Mouse (Mus musculus): ENCODE results near the gene Rdx. TPM values are rescaled to one million over a fixed set of nuclear protein-coding genes. Genes with fewer than 3 reads are reported as not detected.

Rdx gene
- polyA plus RNA-seq, 1 experiment from 2014 or later, result 62.6 TPM

- H3K4me1 ChIP-seq (ENCODE audit: control insufficient read depth, insufficient read depth, low read length), result no peaks in the 10 kb centered on the region
- no peaks in the 10 kb centered on the region for H3K9me3 ChIP-seq (replicated peaks; ENCODE audit: control insufficient read depth, low read length, poor library complexity, severe bottlenecking)
- ATAC-seq, result no peak
- H3K9ac ChIP-seq (ENCODE audit: low read depth, low read length), result no peak overlapping the region
- H3K36me3 ChIP-seq (ENCODE audit: control insufficient read depth, insufficient read depth, low read length), result peaks cover 20% of the 10 kb centered on the region
- H3K4me2 ChIP-seq (ENCODE audit: low read length), result no peak overlapping the region
- H3K27ac ChIP-seq (ENCODE audit: low read length), result no peak overlapping the region
- no peak overlapping the region for H3K4me3 ChIP-seq (ENCODE audit: low read depth, low read length)
- no peaks in the 10 kb centered on the region for H3K27me3 ChIP-seq (ENCODE audit: control insufficient read depth, insufficient read depth, low read depth, low read length)
- 91% methylated on average over 5 of the region's 5 CpGs for WGBS
These were observed 66.1 kb downstream of the Rdx start for GRCm38 (mm10) chr9:52113091-52113490.

GRCm38 (mm10) chr9:52119212-52119611 is 72.2 kb downstream of the Rdx start:
- WGBS, result 92% methylated on average over 4 of the region's 4 CpGs
- H3K4me3 ChIP-seq (ENCODE audit: low read depth, low read length), result no peak overlapping the region
- peaks cover 22% of the 10 kb centered on the region for H3K36me3 ChIP-seq (ENCODE audit: control insufficient read depth, insufficient read depth, low read length)
- no peaks in the 10 kb centered on the region for H3K9me3 ChIP-seq (replicated peaks; ENCODE audit: control insufficient read depth, low read length, poor library complexity, severe bottlenecking)
- ATAC-seq, result no peak
- H3K4me2 ChIP-seq (ENCODE audit: low read length), result no peak overlapping the region
- no peak overlapping the region for H3K27ac ChIP-seq (ENCODE audit: low read length)
- no peak overlapping the region for H3K9ac ChIP-seq (ENCODE audit: low read depth, low read length)
- H3K4me1 ChIP-seq (ENCODE audit: control insufficient read depth, insufficient read depth, low read length), result no peaks in the 10 kb centered on the region
- H3K27me3 ChIP-seq (ENCODE audit: control insufficient read depth, insufficient read depth, low read depth, low read length), result no peaks in the 10 kb centered on the region

- peaks cover 4% of the 10 kb centered on the region; the same call in 1 of the 2 replicates for H3K36me3 ChIP-seq (ENCODE audit: control insufficient read depth, insufficient read depth, low read length)
- no peaks in the 10 kb centered on the region for H3K4me1 ChIP-seq (ENCODE audit: control insufficient read depth, insufficient read depth, low read length)
- H3K9ac ChIP-seq (ENCODE audit: low read depth, low read length), result no peak overlapping the region
- no peak overlapping the region for H3K27ac ChIP-seq (ENCODE audit: low read length)
- no peaks in the 10 kb centered on the region for H3K9me3 ChIP-seq (replicated peaks; ENCODE audit: control insufficient read depth, low read length, poor library complexity, severe bottlenecking)
- ATAC-seq, result no peak
- H3K4me3 ChIP-seq (ENCODE audit: low read depth, low read length), result no peak overlapping the region
- no peaks in the 10 kb centered on the region for H3K27me3 ChIP-seq (ENCODE audit: control insufficient read depth, insufficient read depth, low read depth, low read length)
- no peak overlapping the region for H3K4me2 ChIP-seq (ENCODE audit: low read length)
- 90% methylated on average over 6 of the region's 6 CpGs for WGBS
These were observed 78.3 kb downstream of the Rdx start for GRCm38 (mm10) chr9:52125225-52125624.

GRCm38 (mm10) chr9:52130348-52130747 is 83.4 kb downstream of the Rdx start:
- no peaks in the 10 kb centered on the region for H3K27me3 ChIP-seq (ENCODE audit: control insufficient read depth, insufficient read depth, low read depth, low read length)
- no peak overlapping the region for H3K9ac ChIP-seq (ENCODE audit: low read depth, low read length)
- H3K9me3 ChIP-seq (replicated peaks; ENCODE audit: control insufficient read depth, low read length, poor library complexity, severe bottlenecking), result no peaks in the 10 kb centered on the region
- peaks cover 4% of the 10 kb centered on the region; the same call in 1 of the 2 replicates for H3K36me3 ChIP-seq (ENCODE audit: control insufficient read depth, insufficient read depth, low read length)
- H3K4me1 ChIP-seq (ENCODE audit: control insufficient read depth, insufficient read depth, low read length), result no peaks in the 10 kb centered on the region
- no peak for ATAC-seq
- H3K4me2 ChIP-seq (ENCODE audit: low read length), result no peak overlapping the region
- no peak overlapping the region for H3K4me3 ChIP-seq (ENCODE audit: low read depth, low read length)
- 69% methylated on average over 4 of the region's 4 CpGs for WGBS
- no peak overlapping the region for H3K27ac ChIP-seq (ENCODE audit: low read length)

GRCm38 (mm10) chr9:52132771-52133170 is 85.8 kb downstream of the Rdx start:
- H3K4me1 ChIP-seq (ENCODE audit: control insufficient read depth, insufficient read depth, low read length), result no peaks in the 10 kb centered on the region
- H3K9me3 ChIP-seq (replicated peaks; ENCODE audit: control insufficient read depth, low read length, poor library complexity, severe bottlenecking), result no peaks in the 10 kb centered on the region
- no peak for ATAC-seq
- H3K27me3 ChIP-seq (ENCODE audit: control insufficient read depth, insufficient read depth, low read depth, low read length), result no peaks in the 10 kb centered on the region
- H3K27ac ChIP-seq (ENCODE audit: low read length), result no peak overlapping the region
- no peak overlapping the region for H3K9ac ChIP-seq (ENCODE audit: low read depth, low read length)
- H3K36me3 ChIP-seq (ENCODE audit: control insufficient read depth, insufficient read depth, low read length), result no peaks in the 10 kb centered on the region
- no peak overlapping the region for H3K4me2 ChIP-seq (ENCODE audit: low read length)
- 74% methylated on average over 2 of the region's 2 CpGs for WGBS
- H3K4me3 ChIP-seq (ENCODE audit: low read depth, low read length), result no peak overlapping the region

Small RNA genes within 50 kb of the gene (microRNA-seq; reads per million reads assigned to microRNA genes)
- not detected for gene Gm27686
- not detected for gene Mir6244

Other genes with a start within 250 kb of the Rdx start
- 36.9 and 37.0 TPM in 2 replicates for gene Fdx1, start 83.6 kb upstream of the Rdx start, polyA plus RNA-seq (2015; fragmentation: Nextera tagmentation; extraction: Ambion mirVana)
- 3.9 and 5.6 TPM in 2 replicates for gene Zc3h12c, start 121.4 kb downstream of the Rdx start, polyA plus RNA-seq (2015; fragmentation: Nextera tagmentation; extraction: Ambion mirVana)

All from midbrain, embryonic 16.5 days (tissue).